Mouse (Mus musculus) lung, embryonic 16.5 days (tissue): Measurements from ENCODE around the gene Sowahc. TPM values are rescaled to one million over a fixed set of nuclear protein-coding genes. Genes with fewer than 3 reads are reported as not detected.

ENCODE experiments used
- ATAC-seq: fragments of 200-750 bp; cut with Nextera tagmentation; 2 replicates; pipeline ENCODE4 v1.8.0; 2017; ENCODE audit warnings: low read depth, mild to moderate bottlenecking, moderate library complexity
- H3K27ac ChIP-seq: fragments of 300-500 bp; sonication (generic); 2 replicates; pipeline ENCODE4 v1.5.1; 2014; ENCODE audit warnings: mild to moderate bottlenecking, control low read depth, low read length
- H3K27me3 ChIP-seq: fragments of 300-500 bp; sonication (generic); 2 replicates; pipeline ENCODE4 v1.6.1; 2014; ENCODE audit warnings: low read depth, low read length, mixed read lengths; ENCODE audit not compliant: control insufficient read depth, insufficient read depth
- H3K36me3 ChIP-seq: fragments of 300-500 bp; sonication (generic); 2 replicates; pipeline ENCODE4 v1.6.1; 2014; ENCODE audit warnings: low read length; ENCODE audit not compliant: control insufficient read depth, insufficient read depth
- H3K4me1 ChIP-seq: fragments of 300-500 bp; sonication (generic); replicated peaks from 2 replicates; pipeline ENCODE4 v1.6.1; 2014; ENCODE audit warnings: low read length, mixed read lengths; ENCODE audit not compliant: control insufficient read depth, insufficient read depth
- H3K4me2 ChIP-seq: fragments of 300-500 bp; sonication (generic); 2 replicates; pipeline ENCODE4 v1.6.1; 2014; ENCODE audit warnings: low read depth, low read length, control low read depth
- H3K4me3 ChIP-seq: fragments of 300-500 bp; sonication (generic); 2 replicates; pipeline ENCODE4 v1.5.1; 2014; ENCODE audit warnings: mild to moderate bottlenecking, low read length, control low read depth
- H3K9ac ChIP-seq: fragments of 300-500 bp; sonication (generic); 2 replicates; pipeline ENCODE4 v1.6.1; 2014; ENCODE audit warnings: low read length, control low read depth
- H3K9me3 ChIP-seq: fragments of 300-500 bp; sonication (generic); 2 replicates; pipeline ENCODE4 v1.6.1; 2016; ENCODE audit warnings: low read length; ENCODE audit not compliant: control insufficient read depth
- WGBS: fragments of 180-500 bp; shearing (Covaris S2); extraction: QIAGEN DNeasy Blood & Tissue Kit; methylation state at CpG from one replicate; pipeline ENCODE4 v1.1.7; 2014; 5-methylcytosine and 5-hydroxymethylcytosine counted together
- polyA plus RNA-seq: library from polyadenylated mRNA; unstranded; fragments of >200 nt; fragmentation: Nextera tagmentation; extraction: Ambion mirVana; gene quantifications from 2 replicates; pipeline ENCODE4 v1.2.1, GENCODE M21; 2015

Sowahc gene
- 12.8 and 13.7 TPM in 2 replicates for polyA plus RNA-seq

DNA sequence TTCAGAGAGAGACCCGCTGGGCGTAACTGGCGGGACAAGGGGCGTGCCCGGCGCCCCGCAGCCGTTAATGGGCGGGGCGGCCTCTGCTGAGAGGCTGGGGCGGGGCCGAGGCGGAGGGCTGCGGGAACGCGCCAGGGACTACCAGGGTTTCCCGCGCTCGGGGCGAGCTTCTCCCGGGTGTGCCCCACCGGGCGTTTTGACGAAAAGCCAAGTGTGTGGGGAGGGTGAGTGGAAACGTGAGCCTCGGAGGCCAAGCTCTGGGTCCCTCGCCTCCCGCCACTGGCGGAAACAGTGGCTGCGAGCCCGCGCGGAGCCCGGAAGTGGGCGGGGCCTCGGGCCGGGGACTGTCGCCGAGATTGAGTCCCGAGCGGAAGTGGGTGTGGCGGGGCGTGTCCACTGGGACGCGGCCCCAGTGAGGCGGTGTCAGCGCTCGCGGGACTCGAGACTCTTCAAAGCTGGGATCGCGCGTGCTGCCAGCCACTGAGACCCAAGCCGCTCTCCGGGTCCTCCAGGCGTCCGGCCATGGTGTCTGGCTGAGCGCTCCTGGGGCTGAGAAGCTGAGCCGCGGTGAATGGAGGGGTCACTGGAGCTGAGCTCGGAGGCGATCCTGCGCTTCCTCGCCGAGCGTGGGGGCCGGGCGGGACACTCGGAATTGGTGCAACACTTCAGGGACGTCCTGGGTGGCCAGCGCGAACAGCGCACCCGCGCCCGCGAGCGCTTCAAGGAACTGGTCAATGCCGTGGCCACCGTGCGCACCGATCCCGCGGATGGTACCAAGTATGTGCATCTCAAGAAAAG lies at the start of gene Sowahc, which contains the start of gene Sept10:
Gene Sowahc (plus strand): TSS at position 481 of the 798 bp plus-strand sequence.
Gene Sept10 (minus strand): TSS at position 375 of the 798 bp plus-strand sequence.
- H3K27ac ChIP-seq: peak within 1 kb of the TSS; percentile 98
- H3K36me3 ChIP-seq: no peaks in the 10 kb centered on the region
- peaks cover 25% of the 10 kb centered on the region for H3K4me1 ChIP-seq
- H3K9me3 ChIP-seq: no peaks in the 10 kb centered on the region
- peak within 1 kb of the TSS; percentile 97 for H3K9ac ChIP-seq
- ATAC-seq: peak; percentile 98
- peak within 1 kb of the TSS; percentile 92 for H3K4me3 ChIP-seq
- H3K4me2 ChIP-seq: peak within 1 kb of the TSS; percentile 95
- no peaks in the 10 kb centered on the region for H3K27me3 ChIP-seq
- under 1% methylated on average over 81 of the region's 84 CpGs for WGBS

GRCm38 (mm10) chr10:59172539-59172938 lies 49.2 kb upstream of the Sowahc start:
- Histone ChIP-seq H3K4me2 (no peak overlapping the region), H3K36me3 (peaks cover 10% of the 10 kb centered on the region), H3K27ac (no peak overlapping the region), H3K4me3 (no peak overlapping the region), H3K9me3 (no peaks in the 10 kb centered on the region), H3K9ac (no peak overlapping the region), H3K4me1 (no peaks in the 10 kb centered on the region), H3K27me3 (no peaks in the 10 kb centered on the region)
- ATAC-seq: no peak
- 76% methylated on average over 1 of the region's 1 CpGs for WGBS

DNA sequence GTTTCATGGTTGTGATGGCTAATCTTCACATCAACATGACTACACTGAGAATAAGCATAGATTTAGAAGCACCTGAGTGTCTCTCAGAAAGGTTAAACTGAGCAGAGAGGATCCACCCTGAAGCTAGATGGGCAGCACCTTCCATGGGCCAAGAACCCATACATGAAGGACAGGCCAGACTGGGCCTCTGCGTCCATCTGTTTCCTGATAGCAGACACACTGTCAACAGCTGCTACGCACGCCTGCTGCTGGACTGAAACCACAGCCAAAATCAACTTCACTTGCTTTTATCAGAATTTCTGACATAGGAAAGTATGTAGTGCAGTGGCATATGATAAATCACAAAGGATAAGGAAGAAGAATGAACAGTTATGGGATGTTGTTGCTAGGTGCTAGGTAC lies 42.1 kb upstream of the Sowahc start:
- ATAC-seq: no peak; the same call in 1 of the 2 replicates
- Histone ChIP-seq H3K36me3 (peaks cover 13% of the 10 kb centered on the region), H3K27ac (no peak overlapping the region), H3K27me3 (no peaks in the 10 kb centered on the region), H3K4me1 (no peaks in the 10 kb centered on the region), H3K9me3 (no peaks in the 10 kb centered on the region), H3K9ac (no peak overlapping the region), H3K4me3 (no peak overlapping the region), H3K4me2 (no peak overlapping the region)
- 39% methylated on average over 3 of the region's 3 CpGs for whole genome bisulfite sequencing

- 63% methylated on average over 3 of the region's 3 CpGs for WGBS
- no peaks in the 10 kb centered on the region for H3K9me3 ChIP-seq
Measured at GRCm38 (mm10) chr10:59182306-59182705, 39.4 kb upstream of the Sowahc start.

GRCm38 (mm10) chr10:59194891-59195290 lies 26.9 kb upstream of the Sowahc start:
- no peaks in the 10 kb centered on the region for H3K4me1 ChIP-seq
- no peak overlapping the region for H3K4me3 ChIP-seq
- H3K9me3 ChIP-seq: no peaks in the 10 kb centered on the region
- no peak overlapping the region for H3K4me2 ChIP-seq
- H3K27ac ChIP-seq: no peak overlapping the region
- no peaks in the 10 kb centered on the region for H3K27me3 ChIP-seq
- no peak for ATAC-seq
- H3K9ac ChIP-seq: no peak overlapping the region
- WGBS: 63% methylated on average over 5 of the region's 5 CpGs
- H3K36me3 ChIP-seq: no peaks in the 10 kb centered on the region; the same call in 1 of the 2 replicates

More at GRCm38 (mm10) chr10:59182306-59182705, 39.4 kb upstream of the Sowahc start:
- Histone ChIP-seq H3K36me3 (peaks cover 3% of the 10 kb centered on the region; the same call in 1 of the 2 replicates), H3K4me2 (no peak overlapping the region), H3K4me3 (no peak overlapping the region), H3K9ac (no peak overlapping the region), H3K27me3 (no peaks in the 10 kb centered on the region), H3K27ac (no peak overlapping the region), H3K4me1 (no peaks in the 10 kb centered on the region)
- ATAC-seq: no peak

GRCm38 (mm10) chr10:59196763-59197162 lies 25.0 kb upstream of the Sowahc start:
- H3K9ac ChIP-seq: no peak overlapping the region
- H3K4me2 ChIP-seq: no peak overlapping the region
- no peak overlapping the region for H3K27ac ChIP-seq
- WGBS: 86% methylated on average over 3 of the region's 3 CpGs
- no peaks in the 10 kb centered on the region for H3K4me1 ChIP-seq
- no peak for ATAC-seq
- H3K36me3 ChIP-seq: no peaks in the 10 kb centered on the region
- no peak overlapping the region for H3K4me3 ChIP-seq
- no peaks in the 10 kb centered on the region for H3K9me3 ChIP-seq
- no peaks in the 10 kb centered on the region for H3K27me3 ChIP-seq

DNA sequence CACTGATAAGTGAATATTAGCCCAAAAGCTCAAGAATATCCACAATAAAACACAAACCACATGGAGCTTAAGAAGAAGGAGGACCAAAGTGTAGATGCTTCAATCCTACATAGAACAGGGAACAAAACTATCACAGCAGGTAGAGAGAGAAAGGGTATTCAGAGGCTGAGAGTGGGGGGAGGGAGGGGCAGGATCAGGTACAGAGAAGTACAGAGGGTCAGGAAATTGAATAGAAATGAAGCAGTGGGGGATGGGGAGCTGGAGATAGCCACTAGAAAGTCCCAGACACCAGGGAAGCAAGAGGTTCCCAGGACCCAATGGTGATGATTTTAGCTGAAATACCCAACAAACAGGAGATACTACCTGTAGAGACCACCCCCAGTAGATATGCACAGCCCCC lies 21.7 kb upstream of the Sowahc start:
- no peaks in the 10 kb centered on the region for H3K36me3 ChIP-seq
- no peak for ATAC-seq
- H3K9me3 ChIP-seq: no peaks in the 10 kb centered on the region
- no peak overlapping the region for H3K9ac ChIP-seq
- H3K4me2 ChIP-seq: no peak overlapping the region
- H3K27ac ChIP-seq: no peak overlapping the region
- H3K4me1 ChIP-seq: no peaks in the 10 kb centered on the region
- no peak overlapping the region for H3K4me3 ChIP-seq
- H3K27me3 ChIP-seq: no peaks in the 10 kb centered on the region

- peak overlapping the region; percentile 97 for H3K9ac ChIP-seq
- no peak for ATAC-seq
- WGBS: under 1% methylated on average over 39 of the region's 39 CpGs
- no peaks in the 10 kb centered on the region for H3K9me3 ChIP-seq
- H3K27me3 ChIP-seq: no peaks in the 10 kb centered on the region
- peak overlapping the region; percentile 95 for H3K4me2 ChIP-seq
- H3K4me3 ChIP-seq: peak overlapping the region; percentile 92
- peaks cover 25% of the 10 kb centered on the region for H3K4me1 ChIP-seq
- no peaks in the 10 kb centered on the region for H3K36me3 ChIP-seq
- H3K27ac ChIP-seq: peak overlapping the region; percentile 98
Measured at GRCm38 (mm10) chr10:59220824-59221472, 805 bp upstream of the Sowahc start.
